Mouse (Mus musculus) G1E (cell line): Measurements from ENCODE around the gene Wwp2. TPM values are rescaled to one million over a fixed set of nuclear protein-coding genes. Genes with fewer than 3 reads are reported as not detected.

Experiments
- ATAC-seq: 2 replicates; pipeline ENCODE4 v1.8.0; 2016; ENCODE audit warnings: mild to moderate bottlenecking; ENCODE audit not compliant: insufficient number of reproducible peaks, poor library complexity, low FRiP score, severe bottlenecking; ENCODE audit errors: extremely low read depth
- DNase-seq: peaks from one replicate; pipeline ENCODE4 v3.0.0; 2012; ENCODE audit warnings: low spot score
- H3K27me3 ChIP-seq: 2 replicates; pipeline ENCODE4 v1.6.1; 2012; ENCODE audit warnings: mild to moderate bottlenecking, low read length, inconsistent platforms; ENCODE audit not compliant: insufficient read depth
- H3K36me3 ChIP-seq: replicated peaks from 2 replicates; pipeline ENCODE3; 2012; ENCODE audit warnings: mild to moderate bottlenecking, inconsistent platforms
- H3K4me1 ChIP-seq: 2 replicates; pipeline ENCODE4 v1.6.1; 2012; ENCODE audit warnings: low read depth, low read length, inconsistent platforms, mixed read lengths; ENCODE audit not compliant: insufficient read depth
- H3K4me3 ChIP-seq: 2 replicates; pipeline ENCODE4 v1.5.1; 2012; ENCODE audit warnings: low read depth, mild to moderate bottlenecking, inconsistent platforms, low read length, moderate library complexity, mixed read lengths
- H3K9me3 ChIP-seq: replicated peaks from 2 replicates; pipeline ENCODE4 v1.6.1; 2012; ENCODE audit warnings: inconsistent platforms
- CTCF ChIP-seq: IDR thresholded peaks from 2 replicates; pipeline ENCODE4 v1.5.1; 2012; ENCODE audit warnings: low read depth, low read length, inconsistent platforms, mixed read lengths
- GATA1 ChIP-seq: IDR thresholded peaks from 2 replicates; pipeline ENCODE4 v1.6.1; 2012; ENCODE audit warnings: borderline replicate concordance, low read length, inconsistent platforms, mixed read lengths
- GATA2 ChIP-seq: IDR thresholded peaks from 2 replicates; pipeline ENCODE4 v1.6.1; 2012; ENCODE audit warnings: low read depth, low read length, inconsistent platforms, borderline replicate concordance
- POLR2AphosphoS5 ChIP-seq: IDR thresholded peaks from 2 replicates; pipeline ENCODE4 v1.6.1; 2012; ENCODE audit warnings: low read depth, low read length, inconsistent platforms; ENCODE audit not compliant: insufficient replicate concordance
- TAL1 ChIP-seq: conservative IDR thresholded peaks from 2 replicates; pipeline ENCODE4 v1.6.1; 2012; ENCODE audit warnings: low read depth, low read length, inconsistent platforms, mixed read lengths
- polyA plus RNA-seq: library from polyadenylated mRNA; stranded (reverse); fragments of >175 nt; gene quantifications from 2 replicates; pipeline ENCODE4 v1.2.3, GENCODE M21; 2012
- total RNA-seq, 2 experiments: library from RNA; stranded (forward) in 1 of 2; stranded (reverse) in 1 of 2; fragments of 200-1000 nt in 1 of 2; fragments of >200 nt in 1 of 2; fragmentation: Nextera tagmentation in 1 of 2; gene quantifications; 2 replicates each; pipeline ENCODE4 v1.2.3; 2014 to 2017

The Wwp2 gene
- total and polyA plus RNA-seq, 3 experiments, result 45.7 to 77.5 (median 71.4) TPM

DNA sequence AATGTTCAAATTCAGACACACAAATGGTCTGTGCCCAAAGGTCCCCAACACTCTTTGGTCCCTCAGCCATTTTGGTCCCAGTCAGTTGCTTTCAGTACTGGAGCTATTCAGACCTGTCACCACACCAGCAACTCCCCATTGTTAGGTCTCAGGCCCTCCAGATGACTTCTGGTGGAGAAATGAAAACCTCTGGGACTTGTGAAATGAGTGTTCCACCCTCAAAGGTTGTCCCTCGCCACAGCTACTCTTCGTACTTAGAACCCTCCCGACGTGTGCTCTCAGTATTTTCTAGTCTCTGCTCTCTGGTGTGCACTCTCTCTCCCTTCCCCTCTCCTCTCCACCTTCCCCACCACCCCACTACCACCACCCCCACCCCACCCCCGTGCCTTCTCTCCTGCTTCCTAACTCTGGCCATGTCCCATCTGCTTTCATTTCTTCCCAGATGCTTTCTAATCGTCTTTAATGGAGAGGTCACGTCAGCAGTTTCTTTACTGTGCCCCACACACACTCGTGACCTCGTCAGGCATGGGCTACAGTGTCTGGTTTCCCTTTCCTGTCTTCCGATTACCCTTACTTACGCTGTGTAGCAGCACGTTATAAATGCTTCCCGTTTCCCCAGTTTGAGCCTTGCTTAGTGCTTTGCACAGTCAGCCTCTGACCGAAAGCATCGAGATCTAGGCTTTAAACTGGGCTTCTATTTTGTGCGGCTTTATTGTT lies 124.8 kb downstream of the Wwp2 start:
- no peak for ATAC-seq
- H3K36me3 ChIP-seq, result peaks cover 28% of the 10 kb centered on the region
- peaks cover 3% of the 10 kb centered on the region; the same call in 1 of the 2 replicates for H3K27me3 ChIP-seq
- TF ChIP-seq CTCF, result no peak
- no peak for TF ChIP-seq GATA2
- no peak for TF ChIP-seq POLR2AphosphoS5
- no peak for TF ChIP-seq TAL1
- TF ChIP-seq GATA1, result no peak
- DNase-seq, result no peak
- H3K9me3 ChIP-seq, result no peaks in the 10 kb centered on the region
- H3K4me1 ChIP-seq, result no peaks in the 10 kb centered on the region; the same call in 1 of the 2 replicates
- H3K4me3 ChIP-seq, result no peak overlapping the region

DNA sequence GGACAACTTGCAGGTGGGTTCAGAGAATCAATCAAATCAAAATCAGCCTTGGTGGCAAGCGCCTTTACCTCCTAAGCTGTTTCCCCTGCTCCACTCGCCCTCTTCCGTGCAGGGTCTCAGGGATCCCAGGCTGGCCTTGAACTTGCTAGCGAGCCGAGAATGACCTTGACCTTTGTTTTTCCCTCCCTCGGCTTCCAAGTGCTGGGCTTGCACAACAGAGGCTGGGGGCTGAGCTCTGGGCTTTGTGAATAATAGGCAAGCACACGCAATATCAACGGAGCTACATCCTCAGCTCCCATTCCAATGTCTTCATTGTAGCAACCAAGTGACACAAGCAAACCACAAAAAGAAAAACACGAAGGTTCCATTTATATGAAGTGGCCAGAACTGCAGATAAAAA lies 126.0 kb downstream of the Wwp2 start:
- ATAC-seq (no peak), DNase-seq (no peak)
- H3K27me3 ChIP-seq, result peaks cover 3% of the 10 kb centered on the region; the same call in 1 of the 2 replicates
- H3K4me1 ChIP-seq, result no peaks in the 10 kb centered on the region; the same call in 1 of the 2 replicates
- TF ChIP-seq CTCF (no peak), GATA1 (no peak), TAL1 (no peak), POLR2AphosphoS5 (no peak), GATA2 (no peak)
- no peak overlapping the region for H3K4me3 ChIP-seq
- H3K36me3 ChIP-seq, result peaks cover 16% of the 10 kb centered on the region
- H3K9me3 ChIP-seq, result no peaks in the 10 kb centered on the region

DNA sequence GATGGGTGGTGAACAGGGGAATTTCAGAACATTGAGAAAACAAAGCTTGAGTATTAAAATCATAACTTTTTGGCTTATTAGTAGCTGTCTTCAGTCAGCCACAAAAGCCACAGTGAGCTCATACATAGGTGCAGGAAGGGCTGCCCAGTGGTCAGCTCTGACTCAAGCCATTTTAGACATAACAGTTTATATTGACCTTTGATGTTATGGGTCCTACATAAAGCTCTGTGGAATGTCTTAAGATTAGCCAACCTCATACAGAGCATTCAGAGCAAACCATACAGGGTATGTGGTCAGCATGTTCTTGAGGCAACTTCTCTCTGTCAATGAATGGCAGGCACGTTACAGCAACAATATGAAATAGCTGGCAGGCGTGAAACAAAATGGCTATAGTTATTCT lies 134.9 kb downstream of the Wwp2 start:
- no peaks in the 10 kb centered on the region for H3K27me3 ChIP-seq
- DNase-seq, result no peak
- H3K36me3 ChIP-seq, result peaks cover 14% of the 10 kb centered on the region
- peaks cover 18% of the 10 kb centered on the region; the same call in 1 of the 2 replicates for H3K4me1 ChIP-seq
- H3K4me3 ChIP-seq, result no peak overlapping the region
- TF ChIP-seq TAL1, result no peak
- ATAC-seq, result no peak
- no peaks in the 10 kb centered on the region for H3K9me3 ChIP-seq

DNA sequence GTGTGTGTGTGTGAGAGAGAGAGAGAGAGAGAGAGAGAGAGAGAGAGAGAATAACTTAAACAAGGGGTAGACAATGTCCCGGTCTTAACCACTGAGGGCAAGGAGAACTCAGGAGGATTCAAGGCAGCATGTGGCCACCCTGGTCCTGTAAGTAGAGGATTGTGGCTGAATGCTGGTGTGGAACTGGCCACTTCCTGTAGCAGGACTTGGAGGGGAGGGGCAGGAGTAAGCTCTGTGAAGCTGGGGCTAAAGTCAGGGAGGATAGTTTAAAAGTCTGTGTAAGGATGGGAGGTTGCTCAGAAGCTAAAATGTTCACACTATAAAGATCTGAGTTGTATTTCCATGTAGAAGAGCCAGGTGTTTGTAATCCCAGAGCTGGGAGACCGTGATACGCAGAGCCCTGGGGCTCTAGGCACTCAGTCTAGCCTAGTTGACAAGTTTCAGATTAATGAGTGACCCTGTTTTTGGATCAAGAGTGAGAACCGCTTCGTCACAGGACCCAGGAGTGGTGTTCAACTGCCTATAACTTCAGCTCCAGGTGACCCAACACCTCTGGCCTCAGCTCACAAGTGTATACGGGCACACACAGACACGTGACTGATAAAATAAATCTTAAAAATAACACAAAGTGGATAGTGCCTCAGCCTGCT lies 135.4 kb downstream of the Wwp2 start:
- H3K36me3 ChIP-seq, result peaks cover 18% of the 10 kb centered on the region
- H3K9me3 ChIP-seq, result no peaks in the 10 kb centered on the region
- DNase-seq (no peak), ATAC-seq (no peak)
- no peak for TF ChIP-seq TAL1
- no peak for TF ChIP-seq GATA2
- no peak for TF ChIP-seq POLR2AphosphoS5
- no peak for TF ChIP-seq CTCF
- no peak for TF ChIP-seq GATA1
- peaks cover 22% of the 10 kb centered on the region for H3K4me1 ChIP-seq
- H3K4me3 ChIP-seq, result no peak overlapping the region
- no peaks in the 10 kb centered on the region for H3K27me3 ChIP-seq

DNA sequence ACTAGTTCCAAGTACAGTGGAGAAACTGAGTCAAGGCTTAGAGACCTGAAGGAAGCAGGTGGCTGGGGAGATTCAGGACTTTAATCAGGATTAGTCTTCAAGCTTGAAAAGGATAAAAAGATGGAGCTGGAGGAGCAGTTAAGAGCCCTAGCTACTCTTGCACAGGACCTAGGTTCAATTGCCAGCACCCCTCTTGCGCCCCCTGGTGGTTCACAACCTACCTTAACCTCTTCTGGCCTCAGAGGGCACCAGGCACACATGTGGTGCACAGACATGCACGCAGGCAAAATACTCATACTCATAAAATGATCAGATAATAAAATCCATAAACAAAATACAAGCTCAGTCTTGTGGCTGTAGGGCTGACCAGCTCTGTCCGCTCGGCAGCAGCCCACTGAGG lies 136.3 kb downstream of the Wwp2 start:
- no peaks in the 10 kb centered on the region for H3K9me3 ChIP-seq
- no peak overlapping the region for H3K4me3 ChIP-seq
- no peak for TF ChIP-seq GATA2
- TF ChIP-seq CTCF, result peak; percentile 82
- H3K4me1 ChIP-seq, result peaks cover 31% of the 10 kb centered on the region
- ATAC-seq (peak; percentile 52; the same call in 1 of the 2 replicates), DNase-seq (no peak)
- peaks cover 19% of the 10 kb centered on the region for H3K36me3 ChIP-seq
- no peaks in the 10 kb centered on the region for H3K27me3 ChIP-seq

DNA sequence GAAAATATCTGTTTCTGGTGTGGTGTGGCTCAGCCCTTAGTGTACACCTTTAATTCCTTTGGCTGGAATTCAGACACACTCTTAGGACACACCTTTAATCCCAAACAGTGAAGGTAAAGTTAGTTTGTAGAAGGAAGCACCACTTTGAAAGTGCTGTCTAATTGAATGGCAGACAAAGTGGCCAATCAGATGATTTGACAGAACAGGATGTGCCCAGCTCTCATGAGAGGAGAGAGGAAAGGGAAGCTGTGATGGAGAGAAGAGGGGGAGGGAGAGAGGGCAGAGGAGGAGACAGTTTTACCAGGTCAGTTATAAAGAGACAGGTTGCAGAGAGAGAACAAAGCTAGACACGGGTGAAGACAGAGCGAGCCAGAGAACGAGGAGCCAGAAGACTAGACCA lies 138.6 kb downstream of the Wwp2 start:
- Histone ChIP-seq H3K36me3 (peaks cover 38% of the 10 kb centered on the region), H3K4me1 (peaks cover 53% of the 10 kb centered on the region), H3K27me3 (no peaks in the 10 kb centered on the region), H3K9me3 (no peaks in the 10 kb centered on the region), H3K4me3 (no peak overlapping the region)
- ATAC-seq, result 0 out of 2 replicates have a peak, but pooled peaks have one; percentile 19
- TF ChIP-seq GATA1, result no peak
- TF ChIP-seq GATA2, result no peak
- no peak for TF ChIP-seq POLR2AphosphoS5
- no peak for TF ChIP-seq CTCF
- TF ChIP-seq TAL1, result no peak
- no peak for DNase-seq
